Mouse (Mus musculus) ovary, postnatal 10 days (tissue): ENCODE data around the gene Ube4b.

Source experiments
- DNase-seq: peaks from one replicate; pipeline ENCODE4 v3.0.0; 2022; ENCODE audit warnings: low spot score

Gene Ube4b

DNA sequence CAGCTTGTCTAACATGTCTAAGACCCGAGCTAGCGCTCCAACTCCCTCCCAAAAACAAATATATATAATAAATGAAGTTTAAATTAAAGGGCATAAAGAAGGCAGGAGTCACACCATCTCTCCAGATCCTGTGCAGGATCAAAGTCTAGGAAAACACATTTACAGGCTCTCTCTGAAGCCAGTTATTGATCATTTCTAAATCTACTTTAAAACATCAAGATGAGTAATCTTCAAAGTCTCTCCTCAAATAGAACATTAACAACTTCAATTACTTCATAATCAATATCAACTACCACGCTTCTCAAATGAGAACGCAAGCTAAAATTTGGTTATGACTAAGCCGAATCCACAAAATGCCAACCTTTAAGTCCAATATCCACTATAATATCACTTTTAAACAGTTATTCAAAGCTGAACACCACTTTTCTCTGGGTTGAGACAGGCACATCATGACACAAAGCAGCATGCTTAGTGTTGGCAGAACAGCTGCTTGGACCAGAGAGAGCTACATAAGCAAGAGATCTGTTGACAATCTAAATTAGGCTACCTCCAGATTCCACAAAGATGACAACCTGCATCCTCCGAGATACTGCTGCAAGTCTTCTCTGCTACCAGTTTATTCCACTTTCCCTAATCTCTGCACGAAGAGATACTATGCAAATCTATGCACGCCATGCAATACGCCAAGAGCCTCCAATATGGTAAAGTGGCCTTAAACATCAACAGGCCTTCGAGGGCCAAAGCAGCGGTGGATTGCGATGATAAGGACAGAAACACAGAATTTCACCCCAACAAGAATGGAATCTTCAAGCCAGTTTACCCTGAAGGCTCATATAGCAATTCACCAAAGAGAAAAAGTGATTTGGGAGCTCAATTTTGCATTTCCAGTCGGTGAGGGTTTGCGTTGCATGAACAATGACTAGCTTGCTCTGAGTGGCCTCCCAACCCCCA is 120.5 kb downstream of the Ube4b start:
- DNase-seq, result no peak

DNA sequence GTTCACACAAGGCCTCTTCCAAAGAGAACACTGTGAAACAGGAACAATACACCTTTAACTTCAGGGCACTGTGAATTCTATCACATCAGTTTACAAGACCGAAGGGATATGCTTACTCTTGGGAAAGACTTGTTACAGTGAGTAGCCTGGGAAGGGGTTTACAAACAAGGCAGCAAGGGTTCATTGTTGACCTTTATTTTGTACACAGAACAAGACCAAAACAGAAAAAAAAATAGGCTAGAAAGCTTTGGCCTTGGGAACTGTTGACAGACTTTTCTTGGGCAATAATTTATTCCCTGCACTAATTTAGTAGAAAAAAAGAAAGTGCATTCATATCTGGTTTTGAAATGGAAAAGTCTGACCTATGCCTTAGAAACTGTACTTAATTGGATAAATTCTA is 122.1 kb downstream of the Ube4b start:
- DNase-seq, result no peak

DNA sequence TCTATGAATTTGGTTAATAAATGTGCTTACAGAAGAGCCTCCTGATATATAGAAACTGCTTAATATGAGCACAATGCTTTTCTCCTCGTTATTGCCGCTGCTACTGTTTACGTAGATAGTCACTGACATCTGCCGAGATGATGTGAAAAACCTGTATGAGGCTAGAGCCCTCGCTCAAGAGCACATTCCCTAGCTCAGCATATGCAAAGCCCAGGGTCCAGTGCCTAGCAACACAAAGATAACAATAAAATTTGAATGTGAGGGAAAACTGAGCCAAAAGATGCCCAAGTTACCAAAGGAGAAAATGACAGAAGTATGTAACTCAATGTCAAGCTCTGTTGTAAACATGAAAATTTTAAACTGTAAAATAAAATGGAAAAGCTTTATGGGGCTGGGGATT is 123.0 kb downstream of the Ube4b start:
- no peak for DNase-seq

DNA sequence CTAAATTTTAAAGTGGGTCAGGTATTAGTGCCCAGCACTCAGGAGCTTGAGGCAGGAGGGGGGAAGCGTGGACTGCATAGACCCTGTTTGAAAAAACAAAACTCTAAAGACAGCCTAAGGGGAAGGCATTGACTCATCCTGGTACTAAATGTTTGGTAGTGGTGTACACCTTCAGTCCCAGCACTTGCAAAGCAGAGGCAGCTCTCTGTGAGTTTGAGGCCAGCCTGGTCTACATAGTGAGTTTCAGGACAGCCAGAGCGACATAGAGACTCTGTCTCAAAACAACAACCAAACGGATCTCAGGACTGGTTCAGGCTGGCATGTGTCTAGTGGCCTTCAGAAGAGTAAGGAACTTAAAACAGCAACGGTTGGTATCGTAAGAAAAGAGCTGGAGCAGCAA is 123.8 kb downstream of the Ube4b start:
- DNase-seq, result no peak

DNA sequence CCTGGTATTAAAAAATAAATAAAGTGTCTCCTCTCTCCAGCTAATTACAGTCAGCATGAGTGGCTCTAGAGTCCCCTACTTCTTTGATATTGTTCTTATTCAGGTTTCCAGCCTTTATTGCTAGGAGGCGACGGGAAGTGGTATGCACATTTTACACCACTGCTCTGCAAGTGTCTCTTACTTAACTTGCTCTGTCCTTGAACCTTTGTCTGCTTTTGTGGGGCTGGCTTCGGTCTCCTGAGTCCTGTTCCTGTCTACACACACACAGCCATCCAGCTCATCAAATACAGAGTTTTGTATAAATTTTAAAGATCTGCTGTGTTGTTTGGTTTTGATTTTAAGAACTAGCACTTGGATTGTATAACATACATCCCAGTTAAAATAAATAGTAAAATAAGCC is 124.4 kb downstream of the Ube4b start:
- DNase-seq, result no peak

DNA sequence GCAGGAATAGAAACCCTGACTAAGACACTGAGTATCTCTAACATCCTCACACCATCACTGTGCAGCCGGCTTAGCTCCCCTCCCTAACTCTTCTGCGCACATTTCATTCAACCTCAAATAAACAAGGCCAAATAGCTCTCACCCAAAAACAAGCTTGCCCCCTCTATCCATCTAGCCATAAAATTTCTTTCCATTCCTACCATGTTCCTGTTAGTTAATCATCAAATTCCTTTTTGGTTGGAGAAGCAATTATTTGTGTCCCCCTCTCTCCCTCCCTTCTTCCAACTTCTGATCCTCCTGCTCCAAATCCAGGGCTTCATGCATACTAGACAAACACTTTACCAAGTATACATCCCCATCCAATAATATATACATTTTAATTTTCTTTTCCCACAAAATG is 130.0 kb downstream of the Ube4b start:
- no peak for DNase-seq

DNA sequence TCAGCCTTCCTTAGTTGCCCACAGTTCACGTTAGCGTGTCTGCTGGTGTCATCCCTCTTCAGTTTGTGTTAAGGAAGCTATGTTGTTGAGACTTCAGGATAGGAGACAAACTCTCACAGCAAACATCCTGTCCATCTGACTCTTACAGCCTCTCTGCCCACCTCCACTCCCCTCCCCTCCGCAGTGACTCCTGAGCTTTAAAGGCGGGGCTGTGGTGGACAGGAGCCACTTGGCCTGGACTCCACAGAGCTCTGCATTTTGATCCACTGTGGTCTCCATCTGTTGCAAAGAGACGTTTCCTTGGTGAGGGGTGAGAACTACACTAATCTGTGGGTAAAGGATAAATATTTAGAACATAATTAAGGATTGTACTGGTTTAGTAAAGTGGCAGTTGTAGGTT is 133.6 kb downstream of the Ube4b start:
- no peak for DNase-seq

DNA sequence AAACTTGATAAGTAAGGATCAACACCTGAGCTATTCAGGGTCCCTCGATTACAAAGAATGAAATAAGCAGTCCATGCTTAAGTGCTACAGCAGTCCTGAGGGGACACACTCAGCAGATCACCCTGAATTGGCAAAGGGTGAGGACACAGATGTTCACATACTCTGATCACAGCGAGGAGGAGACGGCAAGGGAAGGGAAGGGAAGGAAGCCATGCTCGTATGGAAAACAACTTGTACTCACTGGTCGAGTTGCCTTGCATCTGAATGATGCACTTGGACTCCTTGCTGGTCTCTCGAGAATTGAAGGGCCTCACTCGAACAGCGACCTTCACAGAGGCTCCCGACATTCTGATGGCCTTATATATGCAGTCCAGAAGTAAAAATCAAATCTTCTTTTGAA is 135.5 kb downstream of the Ube4b start:
- DNase-seq, result no peak

DNA sequence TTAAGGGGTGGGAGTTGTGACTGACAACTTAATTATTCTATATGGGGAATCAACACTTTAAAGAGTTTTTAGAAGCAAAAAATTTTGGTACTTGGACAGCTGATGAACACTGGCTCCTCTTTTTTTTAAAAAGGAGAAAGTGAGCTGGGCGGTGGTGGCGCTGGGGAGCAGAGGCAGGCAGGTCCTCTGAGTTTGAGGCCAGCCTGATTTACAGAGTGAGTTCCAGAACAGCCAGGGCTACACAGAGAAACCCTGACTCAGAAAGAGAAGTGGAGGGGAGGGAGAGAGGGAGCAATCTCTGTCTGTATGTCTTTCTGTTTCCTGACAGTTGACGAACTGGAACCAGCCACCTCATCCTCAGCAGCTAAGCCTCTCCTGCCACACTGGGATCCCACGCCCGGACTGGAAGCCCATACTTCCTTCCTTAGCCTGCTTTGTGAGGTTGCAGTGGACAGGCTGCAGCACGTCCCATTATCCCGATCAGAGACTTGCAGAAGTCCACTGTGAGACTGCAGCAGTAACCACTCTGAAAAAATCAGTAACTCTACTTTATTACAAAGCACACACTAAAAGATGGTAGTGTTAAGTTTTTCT is 136.3 kb downstream of the Ube4b start:
- DNase-seq, result no peak

DNA sequence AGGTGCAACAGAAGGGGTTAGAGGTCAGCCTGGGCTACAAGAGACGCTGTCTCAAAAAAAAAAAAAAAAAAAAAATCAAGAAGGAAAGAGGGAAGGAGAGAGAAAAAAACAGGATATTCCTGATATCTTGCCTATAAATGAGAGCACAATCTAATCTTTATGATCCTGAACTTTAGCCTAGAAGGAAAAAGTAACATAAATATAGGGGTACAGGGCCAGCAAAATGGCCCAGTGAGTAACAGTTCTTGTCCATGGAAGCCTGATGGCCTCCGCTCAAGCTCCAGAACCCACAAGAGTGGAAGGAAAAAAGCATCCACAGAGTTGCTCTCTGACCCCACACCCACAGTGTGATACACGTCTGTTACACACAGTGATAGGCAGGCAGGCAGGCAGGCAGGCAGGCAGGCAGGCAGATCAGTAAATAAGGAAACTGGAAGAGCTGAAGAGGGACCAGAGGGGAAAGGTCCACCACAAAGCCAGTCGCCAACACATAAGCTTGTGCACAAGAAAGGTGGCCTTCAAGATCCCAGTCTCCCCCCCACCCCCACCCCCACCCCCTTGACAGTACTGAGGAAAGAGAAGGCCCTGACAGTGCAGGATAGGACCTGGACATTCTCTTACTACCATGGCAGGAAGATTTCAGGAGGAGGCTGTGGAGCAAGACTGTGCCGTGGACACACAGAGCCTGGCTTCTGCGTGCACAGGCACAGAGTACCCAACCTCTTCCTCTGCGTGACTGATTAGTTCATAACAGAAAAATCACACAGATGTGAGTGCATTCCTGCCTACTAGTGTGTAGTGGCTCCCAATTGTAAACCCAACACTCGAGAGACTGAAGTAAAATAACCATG is 140.0 kb downstream of the Ube4b start:
- DNase-seq, result no peak

DNA sequence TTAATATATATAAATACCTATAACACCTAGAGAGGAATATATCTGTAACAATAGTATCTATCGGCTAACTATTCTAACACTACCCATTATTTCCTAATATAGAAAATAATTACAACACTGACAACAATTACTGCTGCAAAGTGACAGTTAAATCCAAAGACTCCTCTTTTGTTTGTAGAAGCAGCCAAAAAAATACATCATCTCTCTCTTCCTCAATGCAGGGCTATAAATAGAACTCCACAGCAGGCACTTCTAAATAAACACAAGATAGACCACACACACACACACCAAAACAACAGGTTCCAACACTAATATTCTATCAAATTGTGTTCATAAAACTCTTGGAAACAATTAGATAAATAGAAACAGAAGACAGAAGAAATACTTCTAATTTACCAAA is 140.9 kb downstream of the Ube4b start:
- DNase-seq, result no peak

DNA sequence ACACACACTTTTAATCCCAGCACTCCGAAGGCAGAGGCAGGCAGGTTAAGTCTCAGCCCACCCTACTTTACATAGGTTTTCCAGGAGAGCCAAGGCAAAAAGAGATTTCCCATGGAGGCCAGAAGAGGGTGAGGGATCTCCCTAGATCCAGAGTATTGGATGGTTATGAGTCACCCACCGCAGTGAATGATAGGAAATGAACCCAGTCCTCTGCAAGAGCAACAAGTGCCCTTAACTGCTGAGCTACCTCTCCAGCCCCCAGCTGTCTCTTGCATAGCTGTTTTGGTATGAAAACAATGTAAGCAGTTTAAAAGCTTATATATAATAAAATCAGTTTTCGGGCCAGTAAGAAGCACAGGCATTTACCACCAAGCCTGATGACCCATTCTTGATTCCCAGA is 143.5 kb downstream of the Ube4b start:
- DNase-seq, result no peak

DNA sequence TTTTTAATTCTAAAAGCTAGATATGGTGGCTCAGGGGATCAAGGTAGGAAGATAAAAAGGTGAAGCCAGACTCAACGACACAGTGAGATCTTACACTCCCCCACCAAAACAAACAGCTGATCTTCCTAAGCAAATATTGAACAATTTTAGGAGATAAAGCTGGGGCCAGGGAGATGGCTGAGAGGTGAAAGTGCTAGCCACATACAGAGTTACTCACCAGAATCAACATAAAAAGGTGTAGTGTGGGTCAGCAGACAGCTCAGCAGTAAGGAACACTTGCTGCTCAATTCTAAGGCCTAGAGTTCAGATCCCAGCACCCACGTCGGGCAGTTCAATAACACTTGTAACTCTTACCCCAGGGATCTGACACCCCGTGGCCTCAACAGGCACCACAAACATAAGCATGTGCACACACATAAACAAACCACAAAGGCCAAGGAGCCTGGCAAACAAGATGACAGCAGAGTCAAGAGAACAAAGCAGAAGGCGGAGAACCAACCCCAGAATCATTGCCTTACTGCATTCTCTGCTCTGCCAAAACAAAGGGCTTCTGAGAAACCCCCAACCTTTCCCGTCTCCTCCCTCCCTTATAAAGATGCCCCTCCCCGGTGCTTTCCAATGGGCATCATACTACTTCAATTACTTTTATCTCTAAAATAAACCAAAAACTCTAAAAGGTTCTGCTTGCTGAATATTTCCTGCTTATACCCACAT is 144.4 kb downstream of the Ube4b start:
- DNase-seq, result no peak
